Mouse (Mus musculus) cerebellum, postnatal 25 days (tissue): ENCODE results near the gene Rbm4b.
"Not testable (repeated sequence)": the region's sequence is repeated elsewhere in the genome, so short reads cannot be mapped to it uniquely, and the experiment has no call there.

Experiments
- DNase-seq, 2 experiments: peaks; one replicate each; pipeline ENCODE4 v3.0.0; 2021; ENCODE audit warnings: mixed read lengths in 2 of 2

Gene Rbm4b

GRCm38 (mm10) chr19:4745681-4746080 is 10.6 kb upstream of the Rbm4b start:
- DNase-seq, result peak; percentile 68 to 75

GRCm38 (mm10) chr19:4746611-4747010 is 9.7 kb upstream of the Rbm4b start:
- peak; percentile 83 to 90 for DNase-seq

GRCm38 (mm10) chr19:4747631-4748312 is 8.5 kb upstream of the Rbm4b start:
- DNase-seq, result peak; percentile 60 to 76

- no peak for DNase-seq
These were observed 7.8 kb upstream of the Rbm4b start for GRCm38 (mm10) chr19:4748493-4748892.

GRCm38 (mm10) chr19:4749975-4750374 is 6.3 kb upstream of the Rbm4b start:
- peak; percentile 59 to 68 for DNase-seq

GRCm38 (mm10) chr19:4755565-4756192 is 618 bp upstream of the Rbm4b start:
- DNase-seq, result peak; percentile 92 to 95

- no peak for DNase-seq
These were observed 624 bp downstream of the Rbm4b start for GRCm38 (mm10) chr19:4756921-4757320.

- not testable (repeated sequence) for DNase-seq
These were observed 4.2 kb downstream of the Rbm4b start for GRCm38 (mm10) chr19:4760544-4760943.

GRCm38 (mm10) chr19:4762876-4763275 is 6.6 kb downstream of the Rbm4b start:
- peak; percentile 61 to 80 for DNase-seq

- DNase-seq, result no peak
These were observed 11.3 kb downstream of the Rbm4b start for GRCm38 (mm10) chr19:4767507-4768148.

GRCm38 (mm10) chr19:4772785-4773184 is 16.5 kb downstream of the Rbm4b start:
- DNase-seq, result no peak

- no peak for DNase-seq
These were observed 26.6 kb downstream of the Rbm4b start for GRCm38 (mm10) chr19:4782891-4783290.

- no peak for DNase-seq
These were observed 28.9 kb downstream of the Rbm4b start for GRCm38 (mm10) chr19:4785206-4785605.

GRCm38 (mm10) chr19:4786313-4786712 is 30.0 kb downstream of the Rbm4b start:
- DNase-seq, result no peak

GRCm38 (mm10) chr19:4793281-4793830 is 37.1 kb downstream of the Rbm4b start:
- DNase-seq, result no peak

GRCm38 (mm10) chr19:4793831-4794422 is 37.6 kb downstream of the Rbm4b start, which contains the start of gene Rbm4:
TSS of gene Rbm4 (minus strand) at chr19:4793901.
- peak; percentile 96 to 97 for DNase-seq

- no peak for DNase-seq
These were observed 39.6 kb downstream of the Rbm4b start for GRCm38 (mm10) chr19:4795929-4796328.

GRCm38 (mm10) chr19:4797846-4798245 is 41.5 kb downstream of the Rbm4b start:
- DNase-seq, result no peak

GRCm38 (mm10) chr19:4799083-4799482 is 42.8 kb downstream of the Rbm4b start:
- DNase-seq, result no peak

- DNase-seq, result peak; percentile 67 to 70
These were observed 46.4 kb downstream of the Rbm4b start for GRCm38 (mm10) chr19:4802691-4803091.

- DNase-seq, result peak in 1 of 2 experiments; percentile 35
These were observed 47.0 kb downstream of the Rbm4b start for GRCm38 (mm10) chr19:4803283-4803682.

- no peak for DNase-seq
These were observed 54.0 kb downstream of the Rbm4b start for GRCm38 (mm10) chr19:4810309-4810708.

- no peak for DNase-seq
These were observed 54.4 kb downstream of the Rbm4b start for GRCm38 (mm10) chr19:4810746-4811062.
